Mouse (Mus musculus) intestine, embryonic 14.5 days (tissue): ENCODE measurements around the gene Prr14l. TPM values are rescaled to one million over a fixed set of nuclear protein-coding genes. Genes with fewer than 3 reads are reported as not detected.
"Not testable (repeated sequence)": the region's sequence is repeated elsewhere in the genome, so short reads cannot be mapped to it uniquely, and the experiment has no call there.

ENCODE experiments used
- ATAC-seq: fragments of 200-750 bp; cut with Nextera tagmentation; replicated peaks from 2 replicates; pipeline ENCODE4 v1.8.0; 2017; ENCODE audit warnings: low read depth, moderate number of reproducible peaks, moderate TSS enrichment, moderate library complexity; ENCODE audit not compliant: low FRiP score, low TSS enrichment
- DNase-seq: peaks from one replicate; pipeline ENCODE4 v3.0.0-alpha.2; 2018; ENCODE audit warnings: low spot score
- H3K27ac ChIP-seq: fragments of 300-500 bp; sonication (generic); 2 replicates; pipeline ENCODE4 v1.5.1; 2014; ENCODE audit warnings: low read depth, mild to moderate bottlenecking, control low read depth
- H3K27me3 ChIP-seq: fragments of 300-500 bp; sonication (generic); replicated peaks from 2 replicates; pipeline ENCODE4 v1.6.1; 2014; ENCODE audit warnings: low read length, control low read depth; ENCODE audit not compliant: control insufficient read depth, insufficient read depth
- H3K36me3 ChIP-seq: fragments of 300-500 bp; sonication (generic); 2 replicates; pipeline ENCODE4 v1.6.1; 2014; ENCODE audit warnings: low read length, control low read depth; ENCODE audit not compliant: control insufficient read depth, insufficient read depth
- H3K4me1 ChIP-seq: fragments of 300-500 bp; sonication (generic); replicated peaks from 2 replicates; pipeline ENCODE4 v1.6.1; 2014; ENCODE audit warnings: low read length, control low read depth, mixed read lengths; ENCODE audit not compliant: control insufficient read depth, insufficient read depth
- H3K4me2 ChIP-seq: fragments of 300-500 bp; sonication (generic); 2 replicates; pipeline ENCODE4 v1.6.1; 2014; ENCODE audit warnings: low read length
- H3K4me3 ChIP-seq: fragments of 300-500 bp; sonication (generic); 2 replicates; pipeline ENCODE4 v1.5.1; 2014; ENCODE audit warnings: low read depth, low read length, control low read depth, mixed read lengths
- H3K9ac ChIP-seq: fragments of 300-500 bp; sonication (generic); 2 replicates; pipeline ENCODE4 v1.6.1; 2014; ENCODE audit warnings: mild to moderate bottlenecking, low read length
- H3K9me3 ChIP-seq: fragments of 300-500 bp; sonication (generic); 2 replicates; pipeline ENCODE4 v1.6.1; 2016; ENCODE audit warnings: low read length, control low read depth; ENCODE audit not compliant: control insufficient read depth
- WGBS: fragments of 180-500 bp; shearing (Covaris S2); extraction: QIAGEN DNeasy Blood & Tissue Kit; methylation state at CpG from one replicate; pipeline ENCODE4 v1.1.7; 2014; 5-methylcytosine and 5-hydroxymethylcytosine counted together
- polyA plus RNA-seq: library from polyadenylated mRNA; unstranded; fragments of >200 nt; fragmentation: Nextera tagmentation; extraction: Ambion mirVana; gene quantifications from 2 replicates; pipeline ENCODE4 v1.2.1, GENCODE M21; 2014

The Prr14l gene
- polyA plus RNA-seq, 1 experiment from 2014 or later: 22.1 TPM

DNA sequence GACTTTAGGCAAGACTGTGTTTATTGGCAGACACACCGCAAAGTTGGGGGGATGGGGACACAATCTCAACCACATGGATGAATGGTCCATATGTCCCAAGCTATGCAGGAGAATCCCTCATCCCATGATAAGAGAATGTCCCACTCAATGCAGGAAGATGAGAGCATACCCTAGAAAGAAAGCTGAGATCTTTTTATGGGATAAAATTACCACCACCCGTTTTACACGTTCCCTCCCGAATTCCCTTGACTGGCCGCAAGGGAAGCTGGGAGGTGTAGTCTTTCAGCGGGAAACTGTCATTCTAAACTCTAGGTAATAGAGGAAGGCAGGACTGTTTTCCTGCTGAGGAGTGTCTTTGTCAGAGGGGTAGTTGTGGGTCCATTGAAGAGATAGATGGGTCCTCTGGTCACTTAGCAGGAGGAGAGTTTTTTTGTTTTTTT lies 3.7 kb upstream of the Prr14l start:
- H3K4me3 ChIP-seq: peak overlapping the region; percentile 42
- H3K9me3 ChIP-seq: no peaks in the 10 kb centered on the region
- DNase-seq (peak; percentile 60), ATAC-seq (no peak)
- H3K27me3 ChIP-seq: no peaks in the 10 kb centered on the region
- H3K9ac ChIP-seq: peak overlapping the region; percentile 31
- peak overlapping the region; percentile 52 for H3K4me2 ChIP-seq
- H3K36me3 ChIP-seq: no peaks in the 10 kb centered on the region
- no peak overlapping the region; the same call in 1 of the 2 replicates for H3K27ac ChIP-seq
- H3K4me1 ChIP-seq: 0 out of 2 replicates have a peak, but pooled peaks cover 9% of the 10 kb centered on the region
- 4% methylated on average over 6 of the region's 6 CpGs for WGBS

DNA sequence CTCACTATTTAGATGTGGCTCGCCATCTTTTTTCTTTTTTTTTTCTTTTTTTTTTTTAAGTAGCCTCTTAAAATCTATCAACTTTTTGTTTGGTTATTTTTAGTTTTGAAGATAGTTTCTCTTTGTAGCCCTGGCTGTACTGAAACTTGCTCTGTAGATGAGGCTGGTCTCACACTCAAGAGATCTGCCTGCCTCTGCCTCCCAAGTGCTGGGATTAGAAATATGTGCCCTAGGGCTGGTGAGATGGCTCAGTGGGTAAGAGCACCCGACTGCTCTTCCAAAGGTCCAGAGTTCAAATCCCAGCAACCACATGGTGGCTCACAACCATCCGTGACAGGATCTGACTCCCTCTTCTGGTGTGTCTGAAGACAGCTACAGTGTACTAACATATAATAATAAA lies 1.2 kb upstream of the Prr14l start:
- not testable (repeated sequence) for H3K27ac ChIP-seq, H3K4me2 ChIP-seq, H3K27me3 ChIP-seq, H3K9ac ChIP-seq, H3K9me3 ChIP-seq, H3K36me3 ChIP-seq, H3K4me3 ChIP-seq, ATAC-seq, DNase-seq
- 93% methylated on average over 2 of the region's 3 CpGs for WGBS
- peaks cover 23% of the 10 kb centered on the region for H3K4me1 ChIP-seq

DNA sequence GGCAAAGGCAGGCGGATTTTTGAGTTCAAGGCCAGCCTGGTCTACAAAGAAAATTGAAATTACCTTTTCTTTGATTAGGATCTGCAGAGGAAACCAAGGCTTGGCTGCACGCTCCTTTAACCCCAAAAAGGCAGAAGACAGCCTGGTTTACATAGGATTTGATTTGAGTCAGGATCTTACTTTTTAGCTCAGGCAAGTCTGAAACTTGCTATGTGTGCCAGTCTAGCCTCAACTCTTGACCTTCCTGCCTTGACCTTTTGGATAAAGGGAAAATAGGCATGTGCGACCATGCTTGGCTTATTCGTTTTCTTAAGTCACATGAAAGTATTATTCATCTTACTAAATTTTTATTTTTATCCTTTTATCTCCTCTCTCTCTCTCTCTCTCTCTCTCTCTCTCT lies 762 bp upstream of the Prr14l start:
- no peak for ATAC-seq
- WGBS: 86% methylated on average over 4 of the region's 4 CpGs

GRCm38 (mm10) chr5:32852026-32852425 lies 2.0 kb downstream of the Prr14l start:
- peak overlapping the region; percentile 86 for H3K4me2 ChIP-seq
- H3K4me1 ChIP-seq: peaks cover 23% of the 10 kb centered on the region
- H3K27me3 ChIP-seq: no peaks in the 10 kb centered on the region
- 42% methylated on average over 6 of the region's 6 CpGs for WGBS
- no peak overlapping the region for H3K27ac ChIP-seq
- H3K9me3 ChIP-seq: no peaks in the 10 kb centered on the region
- peak overlapping the region; percentile 30; the same call in 1 of the 2 replicates for H3K9ac ChIP-seq
- peaks cover 8% of the 10 kb centered on the region; the same call in 1 of the 2 replicates for H3K36me3 ChIP-seq
- DNase-seq (no peak), ATAC-seq (no peak)
- peak overlapping the region; percentile 21 for H3K4me3 ChIP-seq

More for the DNA sequence above, 762 bp upstream of the Prr14l start:
- no peak for DNase-seq
- Histone ChIP-seq H3K4me1 (peaks cover 23% of the 10 kb centered on the region), H3K4me2 (no peak overlapping the region), H3K27ac (no peak overlapping the region; the same call in 1 of the 2 replicates), H3K27me3 (no peaks in the 10 kb centered on the region), H3K36me3 (peaks cover 7% of the 10 kb centered on the region; the same call in 1 of the 2 replicates), H3K9me3 (no peaks in the 10 kb centered on the region), H3K9ac (no peak overlapping the region), H3K4me3 (no peak overlapping the region)

DNA sequence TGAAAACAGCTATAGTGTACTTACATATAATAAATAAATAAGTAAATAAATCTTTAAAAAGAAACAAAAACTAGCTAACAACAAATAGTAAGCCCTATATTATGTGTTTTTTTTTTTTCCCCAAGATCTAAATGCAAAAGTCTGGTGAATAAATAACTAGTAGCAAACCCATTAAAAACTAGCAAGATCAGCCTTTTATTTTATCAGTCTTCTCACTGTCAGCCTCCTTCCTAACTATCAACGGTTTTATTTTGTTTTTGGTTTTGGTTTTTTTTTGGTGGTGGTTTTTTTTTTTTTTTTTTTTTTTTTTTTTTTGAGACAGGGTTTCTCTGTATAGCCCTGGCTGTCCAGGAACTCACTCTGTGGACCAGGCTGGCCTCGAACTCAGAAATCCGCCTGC lies 4.5 kb downstream of the Prr14l start:
- DNase-seq, H3K4me3 ChIP-seq, ATAC-seq, H3K4me2 ChIP-seq, H3K9me3 ChIP-seq, H3K27ac ChIP-seq, H3K27me3 ChIP-seq, H3K9ac ChIP-seq: not testable (repeated sequence)
- WGBS: 92% methylated on average over 3 of the region's 3 CpGs
- H3K4me1 ChIP-seq: peaks cover 22% of the 10 kb centered on the region
- H3K36me3 ChIP-seq: peaks cover 21% of the 10 kb centered on the region

DNA sequence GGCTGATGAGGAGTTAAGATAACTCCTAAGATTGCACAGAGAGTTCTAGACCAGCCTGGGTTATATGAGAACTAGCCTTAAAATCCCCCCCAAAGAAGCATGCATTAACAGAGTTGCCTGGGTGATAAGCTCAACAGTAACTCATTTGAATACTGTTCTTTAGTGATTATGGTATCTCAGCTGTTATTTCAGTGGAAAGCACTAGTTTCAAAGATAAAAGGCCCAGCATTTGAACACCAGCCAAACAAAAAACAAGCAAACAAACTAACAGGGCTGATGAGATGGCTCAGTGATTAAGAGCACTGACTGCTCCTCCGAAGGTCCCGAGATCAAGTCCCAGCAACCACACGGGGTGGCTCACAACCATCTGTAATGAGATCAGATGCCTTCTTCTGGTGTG lies 4.9 kb downstream of the Prr14l start:
- no peak overlapping the region for H3K9ac ChIP-seq
- peaks cover 21% of the 10 kb centered on the region for H3K36me3 ChIP-seq
- DNase-seq (no peak), ATAC-seq (no peak)
- H3K27me3 ChIP-seq: no peaks in the 10 kb centered on the region
- over 99% methylated on average over 3 of the region's 3 CpGs for WGBS
- peaks cover 19% of the 10 kb centered on the region for H3K4me1 ChIP-seq
- no peak overlapping the region for H3K27ac ChIP-seq
- no peak overlapping the region for H3K4me2 ChIP-seq
- no peak overlapping the region for H3K4me3 ChIP-seq
- no peaks in the 10 kb centered on the region for H3K9me3 ChIP-seq

DNA sequence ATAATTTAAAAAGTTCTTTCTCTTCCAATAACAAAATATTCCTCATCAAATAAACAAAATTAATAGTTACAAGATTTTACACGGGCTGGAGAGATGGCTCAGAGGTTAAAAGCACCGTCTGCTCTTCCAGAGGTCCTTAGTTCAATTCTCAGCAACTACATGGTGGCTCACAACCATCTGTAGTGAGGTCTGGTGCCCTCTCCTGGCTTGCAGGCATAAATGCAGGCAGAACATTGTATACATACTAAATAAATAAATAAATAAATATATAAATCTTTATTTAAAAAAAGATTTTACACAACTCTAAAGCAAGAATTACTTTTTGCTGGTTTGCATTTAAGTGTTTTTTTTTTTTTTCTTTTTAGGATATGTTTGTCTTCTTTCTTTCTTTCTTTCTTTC lies 14.0 kb downstream of the Prr14l start:
- DNase-seq (no peak), ATAC-seq (no peak)
- H3K27me3 ChIP-seq: no peaks in the 10 kb centered on the region
- no peak overlapping the region for H3K27ac ChIP-seq
- no peak overlapping the region for H3K9ac ChIP-seq
- 94% methylated on average over 2 of the region's 2 CpGs for WGBS
- H3K4me3 ChIP-seq: no peak overlapping the region
- H3K4me2 ChIP-seq: no peak overlapping the region
- H3K36me3 ChIP-seq: peaks cover 82% of the 10 kb centered on the region
- no peaks in the 10 kb centered on the region for H3K4me1 ChIP-seq
- H3K9me3 ChIP-seq: no peaks in the 10 kb centered on the region

DNA sequence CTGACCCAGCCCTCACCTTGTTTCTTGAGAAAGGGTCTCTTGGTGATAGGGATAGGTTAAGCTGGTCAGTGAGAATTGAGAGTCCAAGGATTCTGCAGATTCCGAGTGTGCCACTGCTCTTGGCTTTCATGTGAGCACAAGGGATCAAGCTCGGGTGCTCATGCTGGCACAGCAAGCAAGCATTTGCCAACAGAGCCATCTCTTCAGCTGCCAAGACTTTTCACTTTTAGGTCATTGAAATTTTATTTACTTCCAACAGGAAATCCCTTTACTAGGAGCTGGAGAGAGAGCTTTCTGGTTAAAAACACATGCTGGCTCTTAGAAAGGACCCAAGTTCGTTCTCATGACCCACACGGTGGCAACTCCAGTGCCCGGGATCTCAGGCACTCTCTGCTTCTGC lies 17.1 kb downstream of the Prr14l start:
- peaks cover 90% of the 10 kb centered on the region for H3K36me3 ChIP-seq

DNA sequence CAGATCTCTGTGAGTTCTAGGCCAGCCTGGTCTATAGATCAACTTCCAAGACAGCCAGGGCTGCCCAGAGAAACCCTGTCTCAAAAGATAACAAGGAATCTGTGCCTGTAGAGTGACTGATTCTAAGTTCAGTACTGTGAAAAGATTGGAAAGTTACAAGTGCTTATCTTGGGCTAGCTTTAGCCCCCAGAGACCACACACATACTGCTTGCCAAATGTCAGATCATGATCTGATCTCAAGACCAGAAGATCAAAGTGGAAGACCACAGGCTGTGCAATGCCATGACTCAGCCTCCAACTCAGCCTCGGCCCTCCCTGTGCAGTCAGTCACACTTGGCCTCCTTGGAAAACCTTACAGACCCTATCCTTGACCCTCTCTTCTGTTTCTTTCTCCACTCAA lies 19.6 kb downstream of the Prr14l start:
- Histone ChIP-seq H3K4me2 (no peak overlapping the region), H3K27me3 (no peaks in the 10 kb centered on the region), H3K9ac (no peak overlapping the region), H3K9me3 (no peaks in the 10 kb centered on the region), H3K4me3 (no peak overlapping the region), H3K4me1 (no peaks in the 10 kb centered on the region), H3K27ac (no peak overlapping the region), H3K36me3 (peaks cover 93% of the 10 kb centered on the region)
- DNase-seq (no peak), ATAC-seq (no peak)
- WGBS: 90% methylated on average over 1 of the region's 1 CpGs

More for the DNA sequence above, 17.1 kb downstream of the Prr14l start:
- Histone ChIP-seq H3K4me2 (no peak overlapping the region), H3K4me1 (no peaks in the 10 kb centered on the region), H3K27ac (no peak overlapping the region), H3K9me3 (no peaks in the 10 kb centered on the region), H3K4me3 (no peak overlapping the region), H3K9ac (no peak overlapping the region), H3K27me3 (no peaks in the 10 kb centered on the region)
- 87% methylated on average over 5 of the region's 5 CpGs for WGBS
- DNase-seq: no peak
- no peak for ATAC-seq
